Mouse (Mus musculus) macrophage (primary cell): ENCODE results near the gene Rdh1. TPM values are rescaled to one million over a fixed set of nuclear protein-coding genes. Genes with fewer than 3 reads are reported as not detected.

ENCODE experiments used
- H3K27ac ChIP-seq: fragments of 350-480 bp; formaldehyde crosslinking; 2 replicates; pipeline ENCODE4 v1.9.0; 2021
- H3K36me3 ChIP-seq: fragments of 350-480 bp; formaldehyde crosslinking; 2 replicates; pipeline ENCODE4 v1.9.0; 2021; ENCODE audit errors: inconsistent target
- H3K4me3 ChIP-seq: fragments of 350-480 bp; formaldehyde crosslinking; 2 replicates; pipeline ENCODE4 v1.9.0; 2021; ENCODE audit errors: inconsistent target
- H3K79me2 ChIP-seq: fragments of 350-480 bp; formaldehyde crosslinking; 2 replicates; pipeline ENCODE4 v1.9.0; 2021; ENCODE audit errors: inconsistent target
- WGBS: methylation state at CpG from one replicate; pipeline ENCODE4 v1.1.7; 2026; ENCODE audit warnings: inconsistent platforms; ENCODE audit not compliant: missing documents; 5-methylcytosine and 5-hydroxymethylcytosine counted together
- polyA plus RNA-seq: library from polyadenylated mRNA; stranded (reverse); fragments of 250-400 nt; gene quantifications from 3 replicates; pipeline ENCODE4 v1.2.4, GENCODE M21; 2018; ENCODE audit warnings: inconsistent platforms
- total RNA-seq, 78 experiments: library from RNA; depleted of rRNA; stranded (reverse); fragments of 250-400 nt; gene quantifications; 1 replicate in 9 of 78; 2 replicates in 24 of 78; 3 replicates in 43 of 78; 4 replicates in 2 of 78; pipeline ENCODE4 v1.2.4; 2018; ENCODE audit warnings: inconsistent platforms in 56 of 78

Rdh1 gene
- total RNA-seq (2018; cell fraction: chromatin; rRNA removed), result 1 to 10 TPM in 4 of 26 experiments, under 1 TPM in 19, not detected in 3; 0.25 to 1.9 (median 0.58) TPM
- total RNA-seq (2018; cell fraction: cytosol; rRNA removed), result under 1 TPM in 14 of 26 experiments, not detected in 12; under 0.01 to 0.07 (median 0.05) TPM
- under 1 TPM in 19 of 26 experiments, not detected in 7; 0.13 to 0.75 (median 0.33) TPM for total RNA-seq (2018; cell fraction: nucleus; rRNA removed)
- 0.03 TPM in 1 of 3 replicates, not detected in the others for polyA plus RNA-seq

GRCm38 (mm10) chr10:127759181-127760110 lies at the start of gene Rdh1, which contains the start of gene Rdh16f1:
TSS of gene Rdh1 (plus strand) at chr10:127759721.
TSS of gene Rdh16f1 (plus strand) at chr10:127759787.
- WGBS, result 81% methylated on average over 8 of the region's 9 CpGs
- H3K4me3 ChIP-seq, result no peak within 1 kb of the TSS
- H3K79me2 ChIP-seq, result no peaks in the 10 kb centered on the region
- no peaks in the 10 kb centered on the region for H3K36me3 ChIP-seq
- H3K27ac ChIP-seq, result no peak within 1 kb of the TSS

GRCm38 (mm10) chr10:127710331-127710730 lies 49.2 kb upstream of the Rdh1 start:
- Histone ChIP-seq H3K79me2 (no peaks in the 10 kb centered on the region), H3K4me3 (no peak overlapping the region), H3K27ac (no peak overlapping the region), H3K36me3 (no peaks in the 10 kb centered on the region)
- WGBS, result 88% methylated on average over 13 of the region's 13 CpGs

DNA sequence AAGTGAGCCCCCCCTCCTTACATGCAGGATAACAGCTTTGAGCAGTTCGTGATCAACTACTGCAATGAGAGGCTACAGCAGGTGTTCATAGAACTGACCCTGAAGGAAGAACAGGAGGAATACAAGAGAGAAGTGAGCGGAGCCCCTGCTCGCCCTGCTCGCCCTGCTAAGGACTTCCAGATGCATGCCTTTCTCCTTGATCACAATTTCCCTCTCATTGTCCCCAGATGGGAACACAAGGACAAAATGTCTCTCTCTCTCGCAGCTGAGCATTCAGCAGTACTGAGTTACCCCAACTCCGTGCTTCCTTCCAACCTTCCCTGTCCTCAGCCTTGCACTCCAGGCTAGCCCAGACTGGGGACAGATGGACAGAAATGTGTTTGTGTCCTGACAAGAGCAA lies 46.8 kb upstream of the Rdh1 start:
- H3K4me3 ChIP-seq, result no peak overlapping the region
- H3K79me2 ChIP-seq, result no peaks in the 10 kb centered on the region
- no peaks in the 10 kb centered on the region for H3K36me3 ChIP-seq
- WGBS, result 88% methylated on average over 5 of the region's 6 CpGs
- no peak overlapping the region for H3K27ac ChIP-seq

DNA sequence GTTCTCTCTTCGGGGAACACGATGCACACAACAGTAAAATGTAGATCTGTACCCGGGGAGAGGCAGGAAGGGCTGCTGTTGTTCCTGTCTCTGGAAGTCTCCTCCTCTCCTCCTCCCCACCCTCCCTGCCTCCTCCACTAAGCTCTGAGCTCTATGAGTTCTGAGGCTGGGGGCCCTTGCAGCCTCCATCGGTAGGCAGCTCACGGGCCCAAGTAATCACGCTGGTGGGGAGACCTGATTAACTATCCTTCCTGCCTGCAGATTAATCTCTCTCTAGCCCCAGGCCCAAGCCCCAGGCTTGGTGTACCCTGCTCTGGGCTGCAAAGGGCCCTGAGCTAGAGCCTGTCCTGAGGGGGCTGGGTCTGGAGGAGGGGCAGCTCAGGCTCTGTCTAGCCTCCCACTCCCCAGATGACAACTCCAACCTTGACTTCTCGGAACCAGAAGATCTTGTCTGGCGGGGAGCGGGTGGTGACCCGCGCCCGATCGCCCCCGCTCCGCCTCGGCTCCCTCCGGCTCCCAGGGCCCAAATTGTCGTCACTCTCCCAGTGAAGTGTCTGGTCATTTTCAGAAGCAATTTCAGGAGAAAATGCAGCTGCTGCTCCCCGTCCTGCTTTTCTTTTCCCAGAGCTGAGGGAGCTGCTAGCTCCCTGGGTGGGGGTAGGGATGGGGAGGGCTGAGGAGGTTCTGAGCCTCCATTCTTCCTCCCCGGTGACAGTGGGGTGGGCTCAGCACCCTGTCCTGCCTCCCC lies 37.7 kb upstream of the Rdh1 start:
- Histone ChIP-seq H3K36me3 (no peaks in the 10 kb centered on the region), H3K4me3 (no peak overlapping the region), H3K27ac (no peak overlapping the region), H3K79me2 (no peaks in the 10 kb centered on the region)
- WGBS, result 69% methylated on average over 18 of the region's 20 CpGs

GRCm38 (mm10) chr10:127724178-127724577 lies 35.3 kb upstream of the Rdh1 start, which contains the start of gene Tac2:
TSS of gene Tac2 (plus strand) at chr10:127724478.
- H3K36me3 ChIP-seq, result no peaks in the 10 kb centered on the region

DNA sequence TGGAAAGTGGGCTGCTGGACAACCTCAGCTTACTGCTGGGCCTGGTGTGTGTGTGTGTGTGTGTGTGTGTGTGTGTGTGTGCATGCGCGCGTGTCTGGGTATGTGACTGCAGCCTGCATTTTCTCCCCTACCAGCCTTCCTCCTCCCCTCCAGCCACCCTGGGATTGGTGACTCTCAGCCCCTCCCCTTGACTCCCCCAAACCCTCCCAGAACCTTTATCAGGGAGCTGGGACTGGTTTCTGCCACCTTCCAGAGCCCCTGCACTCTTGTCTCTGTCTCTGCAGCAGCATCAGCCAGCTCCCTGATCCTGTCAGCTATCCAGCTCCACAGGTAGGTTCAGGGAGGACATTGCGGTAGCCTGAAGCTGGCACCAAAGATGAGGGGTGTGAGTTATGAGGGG lies 34.4 kb upstream of the Rdh1 start:
- WGBS, result 87% methylated on average over 4 of the region's 4 CpGs
- Histone ChIP-seq H3K27ac (no peak overlapping the region), H3K79me2 (no peaks in the 10 kb centered on the region), H3K36me3 (no peaks in the 10 kb centered on the region), H3K4me3 (no peak overlapping the region)

More at GRCm38 (mm10) chr10:127724178-127724577, 35.3 kb upstream of the Rdh1 start, which contains the start of gene Tac2:
- no peak within 1 kb of the TSS for H3K27ac ChIP-seq
- no peaks in the 10 kb centered on the region for H3K79me2 ChIP-seq
- no peak within 1 kb of the TSS for H3K4me3 ChIP-seq
- 91% methylated on average over 3 of the region's 3 CpGs for WGBS

GRCm38 (mm10) chr10:127728437-127728836 lies 31.1 kb upstream of the Rdh1 start:
- H3K79me2 ChIP-seq, result no peaks in the 10 kb centered on the region
- H3K36me3 ChIP-seq, result no peaks in the 10 kb centered on the region
- H3K27ac ChIP-seq, result no peak overlapping the region
- WGBS, result 68% methylated on average over 8 of the region's 8 CpGs
- H3K4me3 ChIP-seq, result no peak overlapping the region

GRCm38 (mm10) chr10:127730285-127730932 lies 29.1 kb upstream of the Rdh1 start:
- no peaks in the 10 kb centered on the region for H3K79me2 ChIP-seq
- H3K4me3 ChIP-seq, result no peak overlapping the region
- H3K27ac ChIP-seq, result no peak overlapping the region
- no peaks in the 10 kb centered on the region for H3K36me3 ChIP-seq
- WGBS, result 85% methylated on average over 11 of the region's 11 CpGs

DNA sequence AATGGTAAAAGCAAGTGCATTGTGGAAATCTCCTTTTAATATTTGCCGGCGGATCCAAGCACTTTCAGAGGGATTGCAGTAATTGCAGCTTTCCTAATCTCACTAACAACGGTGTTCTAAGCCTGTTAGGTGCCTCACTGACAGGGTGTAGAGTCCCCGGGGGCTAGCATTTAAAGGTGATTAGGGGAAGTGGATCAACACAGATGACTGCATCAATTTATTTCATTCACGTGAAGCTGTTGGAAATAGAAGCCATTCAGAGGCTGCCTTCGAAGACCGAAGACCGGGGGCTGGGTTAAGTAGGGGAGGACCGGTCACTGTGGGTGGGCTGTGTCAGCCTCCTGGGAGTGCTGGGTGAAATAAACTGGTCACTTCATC lies 28.6 kb upstream of the Rdh1 start:
- H3K36me3 ChIP-seq, result no peaks in the 10 kb centered on the region
- H3K4me3 ChIP-seq, result no peak overlapping the region
- 68% methylated on average over 9 of the region's 9 CpGs for whole genome bisulfite sequencing
- H3K79me2 ChIP-seq, result no peaks in the 10 kb centered on the region
- H3K27ac ChIP-seq, result no peak overlapping the region

GRCm38 (mm10) chr10:127731397-127731796 lies 28.1 kb upstream of the Rdh1 start:
- no peaks in the 10 kb centered on the region for H3K36me3 ChIP-seq
- 23% methylated on average over 5 of the region's 5 CpGs for WGBS
- no peaks in the 10 kb centered on the region for H3K79me2 ChIP-seq
- H3K4me3 ChIP-seq, result no peak overlapping the region
- no peak overlapping the region for H3K27ac ChIP-seq

DNA sequence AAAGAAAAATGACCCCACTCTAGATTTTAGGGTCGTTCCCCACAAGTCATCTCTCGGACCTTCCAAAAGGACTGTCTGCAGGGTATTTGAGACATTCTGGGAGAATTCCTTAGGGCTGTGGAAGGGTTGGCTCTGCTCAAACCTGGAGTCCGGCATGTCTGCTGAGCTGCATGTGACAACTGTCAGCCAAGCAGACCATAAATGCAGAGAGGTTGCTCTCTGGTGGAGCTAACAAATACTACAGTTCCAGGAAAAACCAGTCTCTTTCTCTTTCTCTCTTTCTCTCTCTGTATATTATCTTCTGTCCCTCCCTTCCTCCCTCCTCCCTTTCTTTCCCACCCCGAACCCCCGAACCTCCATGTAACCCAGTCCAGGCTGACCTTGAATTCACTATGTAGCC lies 25.1 kb upstream of the Rdh1 start:
- no peak overlapping the region for H3K4me3 ChIP-seq
- 75% methylated on average over 5 of the region's 5 CpGs for whole genome bisulfite sequencing
- no peaks in the 10 kb centered on the region for H3K36me3 ChIP-seq
- no peak overlapping the region for H3K27ac ChIP-seq
- H3K79me2 ChIP-seq, result no peaks in the 10 kb centered on the region

DNA sequence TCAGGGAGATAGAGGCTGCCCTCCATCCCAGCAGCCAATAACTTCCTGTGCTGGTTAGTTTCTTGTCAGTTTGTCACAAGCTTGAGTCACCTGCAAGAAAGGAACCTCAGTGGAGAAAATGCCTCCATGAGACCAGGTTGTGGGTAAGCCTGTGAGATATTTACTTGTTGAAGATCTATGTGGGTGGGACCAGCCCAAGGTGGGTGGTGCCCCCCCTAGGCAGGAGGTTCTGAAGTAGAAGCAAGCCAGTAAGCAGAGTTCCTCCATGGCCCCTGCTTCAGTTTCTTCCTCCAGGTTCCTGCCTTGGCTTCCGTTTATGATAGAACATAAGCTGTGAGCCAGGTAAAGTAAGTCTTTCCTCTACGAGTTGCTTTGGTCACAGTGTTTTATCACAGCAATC lies 23.3 kb upstream of the Rdh1 start:
- no peak overlapping the region for H3K4me3 ChIP-seq
- no peak overlapping the region for H3K27ac ChIP-seq
- H3K79me2 ChIP-seq, result peaks cover 13% of the 10 kb centered on the region; the same call in 1 of the 2 replicates
- 28% methylated on average over 2 of the region's 2 CpGs for WGBS
- no peaks in the 10 kb centered on the region for H3K36me3 ChIP-seq

DNA sequence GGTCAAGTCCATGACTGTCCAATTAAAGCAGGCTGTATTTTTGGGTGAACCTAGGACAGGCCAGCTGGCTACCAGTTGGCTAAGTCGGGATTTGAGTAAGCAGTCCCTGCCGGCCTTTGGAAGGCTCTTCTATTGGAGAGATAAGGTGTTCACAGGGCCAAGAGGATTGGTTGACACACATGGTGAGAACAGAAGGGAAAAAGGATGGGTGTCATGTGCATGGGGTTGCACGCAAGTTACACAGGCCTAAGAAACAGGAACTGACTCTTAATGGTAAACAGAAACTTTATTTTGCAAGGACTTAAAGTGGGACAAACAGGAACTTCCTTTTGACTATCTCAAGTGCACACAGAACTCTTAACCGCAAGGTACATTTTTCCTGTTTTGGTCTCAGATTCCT lies 22.6 kb upstream of the Rdh1 start:
- Histone ChIP-seq H3K27ac (peak overlapping the region; percentile 42), H3K4me3 (no peak overlapping the region), H3K79me2 (peaks cover 20% of the 10 kb centered on the region; the same call in 1 of the 2 replicates), H3K36me3 (peaks cover 5% of the 10 kb centered on the region; the same call in 1 of the 2 replicates)
- 6% methylated on average over 4 of the region's 4 CpGs for WGBS

GRCm38 (mm10) chr10:127737552-127737951 lies 22.0 kb upstream of the Rdh1 start:
- Histone ChIP-seq H3K27ac (peak overlapping the region; percentile 42), H3K4me3 (no peak overlapping the region), H3K36me3 (peaks cover 11% of the 10 kb centered on the region; the same call in 1 of the 2 replicates), H3K79me2 (peaks cover 24% of the 10 kb centered on the region; the same call in 1 of the 2 replicates)
- WGBS, result 54% methylated on average over 2 of the region's 2 CpGs
